Mouse (Mus musculus): Measurements from ENCODE around the gene Accs. TPM values are rescaled to one million over a fixed set of nuclear protein-coding genes. Genes with fewer than 3 reads are reported as not detected.
A peak's percentile ranks its signal among the peaks of the same experiment; 100 is the strongest.

Accs gene
- polyA plus RNA-seq, 1 experiment, result 22.2 TPM

DNA sequence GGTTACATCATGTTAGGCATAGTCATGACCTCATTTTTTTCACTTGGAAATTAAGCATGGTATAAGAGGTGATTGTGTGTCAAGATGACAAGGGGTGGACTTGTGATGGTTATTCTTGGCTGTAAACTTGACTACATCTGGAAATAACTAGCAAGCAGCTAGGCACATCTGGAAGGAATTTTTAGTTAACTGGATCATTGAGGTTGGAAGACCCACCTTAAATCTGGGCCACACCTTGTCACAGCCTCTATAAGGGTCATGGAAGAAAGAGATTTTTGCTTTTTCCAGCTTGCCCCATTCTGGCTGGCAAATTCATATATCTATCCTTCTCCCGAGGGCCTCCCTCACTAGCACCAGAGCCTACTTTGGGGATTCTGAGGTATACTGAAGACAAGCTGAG, 1.6 kb upstream of the Accs start:
- no peak for TF ChIP-seq CTCF (IDR thresholded peaks at IDR 0.05; ENCODE audit: borderline replicate concordance, extremely low read depth, insufficient read depth, insufficient read length)
- TF ChIP-seq POLR2A (IDR thresholded peaks at IDR 0.05; ENCODE audit: borderline replicate concordance, extremely low read depth, insufficient read depth, insufficient read length, poor library complexity, severe bottlenecking), result no peak
- no peak for DNase-seq (ENCODE audit: low read depth)

GRCm38 (mm10) chr2:93850317-93850944, 688 bp upstream of the Accs start:
- TF ChIP-seq CTCF (IDR thresholded peaks at IDR 0.05; ENCODE audit: borderline replicate concordance, extremely low read depth, insufficient read depth, insufficient read length) (no peak), POLR2A (IDR thresholded peaks at IDR 0.05; ENCODE audit: borderline replicate concordance, extremely low read depth, insufficient read depth, insufficient read length, poor library complexity, severe bottlenecking) (no peak)
- no peak for DNase-seq (ENCODE audit: low read depth)

- no peak for TF ChIP-seq POLR2A (IDR thresholded peaks at IDR 0.05; ENCODE audit: borderline replicate concordance, extremely low read depth, insufficient read depth, insufficient read length, poor library complexity, severe bottlenecking)
- TF ChIP-seq CTCF (IDR thresholded peaks at IDR 0.05; ENCODE audit: borderline replicate concordance, extremely low read depth, insufficient read depth, insufficient read length), result no peak
- no peak for DNase-seq (ENCODE audit: low read depth)
Observed at GRCm38 (mm10) chr2:93841349-93841748, 8.4 kb downstream of the Accs start.

- TF ChIP-seq CTCF (IDR thresholded peaks at IDR 0.05; ENCODE audit: borderline replicate concordance, extremely low read depth, insufficient read depth, insufficient read length) (no peak), POLR2A (IDR thresholded peaks at IDR 0.05; ENCODE audit: borderline replicate concordance, extremely low read depth, insufficient read depth, insufficient read length, poor library complexity, severe bottlenecking) (no peak)
- peak; percentile 17 for DNase-seq (ENCODE audit: low read depth)
Observed at GRCm38 (mm10) chr2:93840109-93840508, 9.6 kb downstream of the Accs start.

DNA sequence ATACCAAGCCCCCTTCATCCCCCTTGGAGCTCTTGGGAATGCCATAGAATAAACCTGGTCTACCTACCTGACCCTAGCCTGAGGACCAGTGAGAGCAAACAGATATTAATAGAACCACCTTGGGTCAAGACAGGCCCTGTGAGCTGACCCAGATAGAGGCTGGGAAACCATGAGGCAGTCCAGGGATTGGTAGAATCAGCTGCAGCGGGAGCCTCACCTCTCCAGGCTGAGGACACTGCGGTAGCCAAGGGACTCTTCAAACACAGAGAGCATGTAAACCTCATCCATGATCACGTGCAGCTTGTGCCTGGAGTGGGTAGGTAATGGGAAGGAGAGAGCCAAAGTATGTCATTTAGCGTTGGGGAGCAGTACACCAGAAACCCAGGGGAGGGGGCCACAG, 10.8 kb downstream of the Accs start:
- DNase-seq (ENCODE audit: low read depth), result no peak
- TF ChIP-seq CTCF (IDR thresholded peaks at IDR 0.05; ENCODE audit: borderline replicate concordance, extremely low read depth, insufficient read depth, insufficient read length), result no peak
- TF ChIP-seq POLR2A (IDR thresholded peaks at IDR 0.05; ENCODE audit: borderline replicate concordance, extremely low read depth, insufficient read depth, insufficient read length, poor library complexity, severe bottlenecking), result no peak

- no peak for DNase-seq (ENCODE audit: low read depth)
- TF ChIP-seq POLR2A (IDR thresholded peaks at IDR 0.05; ENCODE audit: borderline replicate concordance, extremely low read depth, insufficient read depth, insufficient read length, poor library complexity, severe bottlenecking) (no peak), CTCF (IDR thresholded peaks at IDR 0.05; ENCODE audit: borderline replicate concordance, extremely low read depth, insufficient read depth, insufficient read length) (no peak)
Observed at GRCm38 (mm10) chr2:93836232-93836785, 13.4 kb downstream of the Accs start.

GRCm38 (mm10) chr2:93835596-93835995, 14.1 kb downstream of the Accs start:
- no peak for TF ChIP-seq CTCF (IDR thresholded peaks at IDR 0.05; ENCODE audit: borderline replicate concordance, extremely low read depth, insufficient read depth, insufficient read length)
- no peak for TF ChIP-seq POLR2A (IDR thresholded peaks at IDR 0.05; ENCODE audit: borderline replicate concordance, extremely low read depth, insufficient read depth, insufficient read length, poor library complexity, severe bottlenecking)
- DNase-seq (ENCODE audit: low read depth), result no peak

DNA sequence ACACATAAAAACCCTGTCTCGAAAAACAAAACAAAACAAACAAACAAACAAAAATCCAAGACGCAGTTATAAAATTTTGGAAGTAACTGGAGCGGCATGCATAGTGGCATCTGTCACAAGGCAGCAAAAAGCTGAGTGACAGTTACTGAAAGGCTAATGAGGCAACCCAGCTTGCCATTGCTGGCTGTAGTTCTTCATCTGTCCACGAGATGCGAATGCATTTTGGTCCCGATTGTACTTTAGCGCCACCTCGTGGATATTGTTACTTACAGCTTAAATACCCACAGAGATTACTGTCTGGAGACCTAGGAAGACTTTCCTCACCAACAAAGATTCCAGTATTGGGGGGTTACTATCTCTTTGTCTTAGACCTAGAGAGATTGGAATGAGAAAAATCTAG, 26.2 kb downstream of the Accs start:
- DNase-seq (ENCODE audit: low read depth), result peak; percentile 96
- TF ChIP-seq POLR2A (IDR thresholded peaks at IDR 0.05; ENCODE audit: borderline replicate concordance, extremely low read depth, insufficient read depth, insufficient read length, poor library complexity, severe bottlenecking) (no peak), CTCF (IDR thresholded peaks at IDR 0.05; ENCODE audit: borderline replicate concordance, extremely low read depth, insufficient read depth, insufficient read length) (peak; percentile 93)

DNA sequence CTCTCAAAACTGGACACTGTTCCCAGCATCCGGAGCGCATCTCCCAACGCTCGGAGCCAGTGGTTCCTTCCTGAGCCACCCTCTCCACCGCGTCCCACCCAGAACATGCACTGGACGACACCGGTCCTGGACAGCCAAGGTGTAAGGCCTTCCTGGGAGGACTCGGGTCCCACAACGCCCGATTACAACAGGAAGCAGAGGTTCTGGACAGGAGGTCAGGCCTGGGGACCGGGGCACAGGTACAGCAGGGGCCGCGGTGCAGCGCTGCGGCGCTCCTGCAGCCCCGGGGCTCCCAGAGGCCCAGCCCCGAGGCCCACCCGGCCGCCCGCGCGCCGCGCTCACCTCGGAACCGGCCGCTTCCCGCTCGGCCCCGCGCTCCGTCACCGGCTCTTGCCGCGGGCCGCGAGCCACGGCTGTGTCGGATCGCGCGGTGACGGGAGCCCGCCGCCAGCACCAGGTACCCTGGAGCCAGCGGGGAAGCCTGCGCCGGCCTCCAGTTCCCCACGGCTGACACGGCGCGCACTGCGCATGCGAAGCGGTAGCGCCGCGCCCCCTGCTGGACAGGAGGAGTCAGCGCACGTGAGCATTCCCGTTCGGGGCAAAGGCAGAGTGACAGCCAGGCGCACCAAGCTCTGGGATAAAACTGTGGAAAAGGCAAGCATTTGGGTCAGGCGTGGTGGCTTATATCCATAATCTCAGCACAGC, 27.5 kb downstream of the Accs start, which contains the start of gene Ext2:
Gene Ext2 (minus strand): TSS at position 524 of the 705 bp plus-strand sequence.
- peak; percentile 90 for DNase-seq (ENCODE audit: low read depth)
- TF ChIP-seq POLR2A (IDR thresholded peaks at IDR 0.05; ENCODE audit: borderline replicate concordance, extremely low read depth, insufficient read depth, insufficient read length, poor library complexity, severe bottlenecking), result peak; percentile 86
- peak; percentile 99 for TF ChIP-seq CTCF (IDR thresholded peaks at IDR 0.05; ENCODE audit: borderline replicate concordance, extremely low read depth, insufficient read depth, insufficient read length)

- TF ChIP-seq CTCF (IDR thresholded peaks at IDR 0.05; ENCODE audit: borderline replicate concordance, extremely low read depth, insufficient read depth, insufficient read length) (no peak), POLR2A (IDR thresholded peaks at IDR 0.05; ENCODE audit: borderline replicate concordance, extremely low read depth, insufficient read depth, insufficient read length, poor library complexity, severe bottlenecking) (no peak)
- DNase-seq (ENCODE audit: low read depth), result no peak
Observed at GRCm38 (mm10) chr2:93817791-93818190, 32.0 kb downstream of the Accs start.

GRCm38 (mm10) chr2:93813343-93813742, 36.4 kb downstream of the Accs start:
- DNase-seq (ENCODE audit: low read depth), result no peak
- TF ChIP-seq CTCF (IDR thresholded peaks at IDR 0.05; ENCODE audit: borderline replicate concordance, extremely low read depth, insufficient read depth, insufficient read length) (no peak), POLR2A (IDR thresholded peaks at IDR 0.05; ENCODE audit: borderline replicate concordance, extremely low read depth, insufficient read depth, insufficient read length, poor library complexity, severe bottlenecking) (no peak)
